Mouse (Mus musculus) kidney, adult 2 months (tissue): ENCODE results near the gene Tmem252. TPM values are rescaled to one million over a fixed set of nuclear protein-coding genes. Genes with fewer than 3 reads are reported as not detected.

Source experiments
- DNase-seq: peaks from one replicate; pipeline ENCODE4 v3.0.0; 2021
- H3K27ac ChIP-seq: fragments of 200-500 bp; 2 replicates; pipeline ENCODE4 v1.5.1; 2012; ENCODE audit warnings: low read depth, low read length, control low read depth, inconsistent platforms; ENCODE audit not compliant: insufficient read depth
- H3K27me3 ChIP-seq: fragments of 200-500 bp; replicated peaks from 2 replicates; pipeline ENCODE4 v1.6.1; 2012; ENCODE audit warnings: mild to moderate bottlenecking, moderate library complexity, low read length, inconsistent platforms; ENCODE audit not compliant: control insufficient read depth, insufficient read depth
- H3K36me3 ChIP-seq: fragments of 200-500 bp; 2 replicates; pipeline ENCODE4 v1.6.1; 2012; ENCODE audit warnings: mild to moderate bottlenecking, moderate library complexity, low read length, inconsistent platforms; ENCODE audit not compliant: control insufficient read depth, insufficient read depth
- H3K4me1 ChIP-seq: fragments of 200-500 bp; 2 replicates; pipeline ENCODE4 v1.6.1; 2011; ENCODE audit warnings: low read length; ENCODE audit not compliant: control insufficient read depth, insufficient read depth
- H3K4me3 ChIP-seq: fragments of 200-500 bp; 2 replicates; pipeline ENCODE4 v1.5.1; 2011; ENCODE audit warnings: mild to moderate bottlenecking, low read depth, low read length, control low read depth; ENCODE audit not compliant: insufficient read depth
- CTCF ChIP-seq: fragments of 200-500 bp; conservative IDR thresholded peaks from 2 replicates; pipeline ENCODE4 v1.5.1; 2011; ENCODE audit warnings: low read depth, mild to moderate bottlenecking, control low read depth, low read length, moderate library complexity, mixed read lengths; ENCODE audit not compliant: insufficient read depth, insufficient read length
- POLR2A ChIP-seq: fragments of 200-500 bp; IDR thresholded peaks from one replicate; pipeline ENCODE4 v1.6.1; 2011; ENCODE audit warnings: low read depth, low read length, control low read depth
- WGBS: fragments of 180-500 bp; shearing (Covaris S2); methylation state at CpG from one replicate; pipeline ENCODE4 v1.1.7; 2018; 5-methylcytosine and 5-hydroxymethylcytosine counted together
- polyA plus RNA-seq: library from polyadenylated mRNA; depleted of rRNA; stranded (reverse); fragments of >200 nt; gene quantifications from 2 replicates; pipeline ENCODE4 v1.2.3, GENCODE M21; 2012

Gene Tmem252
- polyA plus RNA-seq, 1 experiment = 17.4 TPM

GRCm38 (mm10) chr19:24656981-24657380 is 16.8 kb upstream of the Tmem252 start:
- H3K27me3 ChIP-seq = no peaks in the 10 kb centered on the region
- TF ChIP-seq POLR2A = no peak
- TF ChIP-seq CTCF = no peak
- no peak for DNase-seq
- peaks cover 8% of the 10 kb centered on the region for H3K4me1 ChIP-seq
- H3K36me3 ChIP-seq = no peaks in the 10 kb centered on the region
- H3K27ac ChIP-seq = no peak overlapping the region
- WGBS = 81% methylated on average over 3 of the region's 3 CpGs
- H3K4me3 ChIP-seq = no peak overlapping the region

- Histone ChIP-seq H3K27ac (no peak overlapping the region), H3K36me3 (no peaks in the 10 kb centered on the region), H3K27me3 (no peaks in the 10 kb centered on the region), H3K4me3 (no peak overlapping the region), H3K4me1 (peaks cover 5% of the 10 kb centered on the region)
- DNase-seq = peak; percentile 61
- 68% methylated on average over 2 of the region's 2 CpGs for WGBS
- no peak for TF ChIP-seq CTCF
- no peak for TF ChIP-seq POLR2A
Measured at GRCm38 (mm10) chr19:24662346-24662745, 11.5 kb upstream of the Tmem252 start.

GRCm38 (mm10) chr19:24665771-24666170 is 8.0 kb upstream of the Tmem252 start:
- H3K27me3 ChIP-seq = no peaks in the 10 kb centered on the region
- H3K27ac ChIP-seq = no peak overlapping the region
- no peaks in the 10 kb centered on the region for H3K36me3 ChIP-seq
- peak; percentile 53 for DNase-seq
- WGBS = 75% methylated on average over 11 of the region's 11 CpGs
- H3K4me3 ChIP-seq = no peak overlapping the region
- TF ChIP-seq CTCF = no peak
- TF ChIP-seq POLR2A = no peak
- no peaks in the 10 kb centered on the region for H3K4me1 ChIP-seq

GRCm38 (mm10) chr19:24667527-24667926 is 6.3 kb upstream of the Tmem252 start:
- WGBS = 88% methylated on average over 3 of the region's 3 CpGs
- no peaks in the 10 kb centered on the region for H3K27me3 ChIP-seq
- peaks cover 8% of the 10 kb centered on the region; the same call in 1 of the 2 replicates for H3K4me1 ChIP-seq
- no peaks in the 10 kb centered on the region for H3K36me3 ChIP-seq
- no peak for DNase-seq
- H3K4me3 ChIP-seq = no peak overlapping the region
- no peak overlapping the region for H3K27ac ChIP-seq
- TF ChIP-seq CTCF (no peak), POLR2A (no peak)

GRCm38 (mm10) chr19:24671571-24671970 is 2.2 kb upstream of the Tmem252 start:
- Histone ChIP-seq H3K27ac (peak overlapping the region; percentile 54; the same call in 1 of the 2 replicates), H3K27me3 (no peaks in the 10 kb centered on the region), H3K4me3 (no peak overlapping the region), H3K36me3 (no peaks in the 10 kb centered on the region), H3K4me1 (peaks cover 14% of the 10 kb centered on the region; the same call in 1 of the 2 replicates)
- WGBS = 37% methylated on average over 3 of the region's 3 CpGs
- peak; percentile 92 for DNase-seq
- TF ChIP-seq CTCF = no peak
- no peak for TF ChIP-seq POLR2A

GRCm38 (mm10) chr19:24672366-24672960 is 1.3 kb upstream of the Tmem252 start:
- Histone ChIP-seq H3K4me1 (peaks cover 14% of the 10 kb centered on the region; the same call in 1 of the 2 replicates), H3K4me3 (no peak overlapping the region), H3K36me3 (peaks cover under 1% of the 10 kb centered on the region; the same call in 1 of the 2 replicates), H3K27ac (peak overlapping the region; percentile 74; the same call in 1 of the 2 replicates), H3K27me3 (no peaks in the 10 kb centered on the region)
- TF ChIP-seq CTCF (no peak), POLR2A (no peak)
- WGBS = 40% methylated on average over 10 of the region's 10 CpGs
- DNase-seq = peak; percentile 54

GRCm38 (mm10) chr19:24673331-24673730 is 477 bp upstream of the Tmem252 start:
- Histone ChIP-seq H3K4me3 (no peak overlapping the region), H3K27ac (peak overlapping the region; percentile 82), H3K27me3 (no peaks in the 10 kb centered on the region), H3K4me1 (peaks cover 14% of the 10 kb centered on the region; the same call in 1 of the 2 replicates), H3K36me3 (peaks cover 3% of the 10 kb centered on the region; the same call in 1 of the 2 replicates)
- WGBS = 50% methylated on average over 10 of the region's 10 CpGs
- no peak for TF ChIP-seq POLR2A
- no peak for TF ChIP-seq CTCF
- peak; percentile 67 for DNase-seq

- DNase-seq = no peak
Measured at GRCm38 (mm10) chr19:24676429-24676828, 2.6 kb downstream of the Tmem252 start.

More at GRCm38 (mm10) chr19:24676429-24676828, 2.6 kb downstream of the Tmem252 start:
- no peak overlapping the region for H3K27ac ChIP-seq
- H3K36me3 ChIP-seq = peaks cover 3% of the 10 kb centered on the region; the same call in 1 of the 2 replicates
- no peaks in the 10 kb centered on the region for H3K27me3 ChIP-seq
- H3K4me3 ChIP-seq = peak overlapping the region; percentile 21; the same call in 1 of the 2 replicates
- 46% methylated on average over 7 of the region's 7 CpGs for WGBS
- H3K4me1 ChIP-seq = peaks cover 14% of the 10 kb centered on the region; the same call in 1 of the 2 replicates
- no peak for TF ChIP-seq POLR2A
- no peak for TF ChIP-seq CTCF
